Mouse (Mus musculus) cerebellum, adult 9-11 months (tissue): ENCODE results near the gene Olfr1202.

Experiments
- DNase-seq: peaks from one replicate; pipeline ENCODE4 v3.0.0; 2022

Gene Olfr1202

GRCm38 (mm10) chr2:88814196-88814595 is at the start of gene Olfr1202:
Gene Olfr1202 (plus strand): TSS chr2:88814496.
- DNase-seq: no peak

- no peak for DNase-seq
Measured at GRCm38 (mm10) chr2:88770388-88770787, 43.9 kb upstream of the Olfr1202 start, which contains the start of gene Olfr1200. Gene Olfr1200 (minus strand): TSS chr2:88770488.

GRCm38 (mm10) chr2:88792736-88793135 is 21.6 kb upstream of the Olfr1202 start, which contains the start of gene Olfr1201:
Gene Olfr1201 (plus strand): TSS chr2:88793036.
- DNase-seq: no peak

- no peak for DNase-seq
Measured at GRCm38 (mm10) chr2:88829437-88829836, 15.1 kb downstream of the Olfr1202 start, which contains the start of gene Olfr1205. Gene Olfr1205 (plus strand): TSS chr2:88829737.

- DNase-seq: no peak
Measured at GRCm38 (mm10) chr2:88838477-88838876, 24.2 kb downstream of the Olfr1202 start.

GRCm38 (mm10) chr2:88848992-88849391 is 34.7 kb downstream of the Olfr1202 start, which contains the start of gene Olfr1204:
Gene Olfr1204 (plus strand): TSS chr2:88849292.
- no peak for DNase-seq

- DNase-seq: no peak
Measured at GRCm38 (mm10) chr2:88862931-88863330, 48.6 kb downstream of the Olfr1202 start, which contains the start of gene Olfr1206. Gene Olfr1206 (plus strand): TSS chr2:88863231.
